Mouse (Mus musculus) liver, embryonic 14.5 days (tissue): ENCODE results near the gene Wrnip1.

ENCODE experiments used
- CTCF ChIP-seq: IDR thresholded peaks from 2 replicates; pipeline ENCODE4 v1.5.1; 2016; ENCODE audit warnings: antibody characterized with exemption, low read depth, control low read depth
- EP300 ChIP-seq: IDR thresholded peaks from 2 replicates; pipeline ENCODE4 v1.6.1; 2016; ENCODE audit warnings: antibody characterized with exemption, low read depth

GRCm38 (mm10) chr13:32853073-32853472 lies 51.2 kb downstream of the Wrnip1 start:
- no peak for TF ChIP-seq EP300
- no peak for TF ChIP-seq CTCF
